Mouse (Mus musculus) lung, adult 2 months (tissue): ENCODE results near the gene Fam81b.

Source experiments
- CTCF ChIP-seq: fragments of 200-500 bp; IDR thresholded peaks from 2 replicates; pipeline ENCODE4 v1.5.1; 2011; ENCODE audit warnings: mild to moderate bottlenecking, low read length, control low read depth; ENCODE audit not compliant: insufficient read depth
- POLR2A ChIP-seq: fragments of 200-500 bp; IDR thresholded peaks from 2 replicates; pipeline ENCODE4 v1.6.1; 2011; ENCODE audit warnings: low read depth, mild to moderate bottlenecking, control low read depth, low read length, borderline replicate concordance; ENCODE audit errors: extremely low read depth

DNA sequence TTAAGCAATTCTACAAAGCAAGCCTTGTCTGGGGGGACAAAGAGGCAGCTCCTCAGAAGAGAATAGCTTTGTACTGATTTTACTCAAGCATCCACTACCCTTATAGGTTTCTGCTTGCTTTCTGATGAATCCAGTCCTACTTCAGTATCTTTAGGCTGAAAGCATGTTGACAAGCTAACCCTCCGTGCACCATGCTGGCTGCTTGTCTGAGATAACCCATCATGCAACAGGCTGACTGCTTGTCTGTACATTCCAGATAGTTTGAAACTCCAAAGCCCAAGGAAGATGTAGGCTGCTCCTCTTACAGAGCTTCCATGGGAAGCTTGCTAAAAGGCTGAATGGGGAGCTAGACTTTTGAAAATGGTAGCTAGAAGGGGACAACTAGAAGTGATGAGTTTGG is 1.7 kb downstream of the Fam81b start:
- no peak for TF ChIP-seq CTCF
- no peak for TF ChIP-seq POLR2A
